Mouse (Mus musculus) layer of hippocampus, adult 2 months (tissue): ENCODE data around the gene Arhgap27. TPM values are rescaled to one million over a fixed set of nuclear protein-coding genes. Genes with fewer than 3 reads are reported as not detected.

ENCODE experiments used
- DNase-seq, 2 experiments: peaks; one replicate each; pipeline ENCODE4 v3.0.0; 2022; ENCODE audit warnings: low spot score in 2 of 2
- H3K27ac ChIP-seq: fragments of 200-600 bp; 2 replicates; pipeline ENCODE4 v1.8.1; 2022
- H3K4me3 ChIP-seq: fragments of 200-600 bp; 2 replicates; pipeline ENCODE4 v1.8.1; 2022; ENCODE audit warnings: mild to moderate bottlenecking
- CTCF ChIP-seq: fragments of 200-600 bp; conservative IDR thresholded peaks from 2 replicates; pipeline ENCODE4 v1.8.1; 2022; ENCODE audit warnings: antibody characterized with exemption, mild to moderate bottlenecking, moderate library complexity
- total RNA-seq, 2 experiments: library from RNA; stranded (reverse); gene quantifications; 2 replicates each; pipeline ENCODE4 v1.2.3; 2021

The Arhgap27 gene
- total RNA-seq, 2 experiments from 2014 or later: 11.8 to 14.0 TPM

- no peak for TF ChIP-seq CTCF
- Histone ChIP-seq H3K4me3 (no peak overlapping the region), H3K27ac (no peak overlapping the region)
- DNase-seq: no peak
Observed at GRCm38 (mm10) chr11:103399986-103400385, 36.5 kb upstream of the Arhgap27 start.

DNA sequence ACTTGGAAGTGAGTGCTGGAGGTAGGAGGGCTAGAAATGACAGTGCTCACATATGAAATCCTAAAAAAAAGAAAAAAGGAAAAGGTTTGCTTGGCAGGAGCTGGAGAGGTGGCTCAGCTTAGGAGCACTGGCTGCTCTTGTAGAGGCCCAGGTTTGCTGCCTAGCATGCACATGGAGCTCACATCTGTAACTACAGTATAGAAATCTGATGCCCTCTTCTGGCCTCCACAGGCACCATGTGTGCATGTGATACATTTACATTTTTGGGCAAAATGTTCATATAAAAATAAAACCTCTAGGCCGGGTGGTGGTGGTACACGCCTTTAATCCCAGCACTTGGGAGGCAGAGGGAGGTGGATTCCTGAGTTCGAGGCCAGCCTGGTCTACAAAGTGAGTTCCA is 35.6 kb upstream of the Arhgap27 start:
- Histone ChIP-seq H3K27ac (no peak overlapping the region), H3K4me3 (no peak overlapping the region)
- TF ChIP-seq CTCF: peak; percentile 62
- DNase-seq: no peak

GRCm38 (mm10) chr11:103396682-103397081 is 33.2 kb upstream of the Arhgap27 start:
- DNase-seq: no peak
- H3K27ac ChIP-seq: no peak overlapping the region
- no peak for TF ChIP-seq CTCF
- no peak overlapping the region for H3K4me3 ChIP-seq

DNA sequence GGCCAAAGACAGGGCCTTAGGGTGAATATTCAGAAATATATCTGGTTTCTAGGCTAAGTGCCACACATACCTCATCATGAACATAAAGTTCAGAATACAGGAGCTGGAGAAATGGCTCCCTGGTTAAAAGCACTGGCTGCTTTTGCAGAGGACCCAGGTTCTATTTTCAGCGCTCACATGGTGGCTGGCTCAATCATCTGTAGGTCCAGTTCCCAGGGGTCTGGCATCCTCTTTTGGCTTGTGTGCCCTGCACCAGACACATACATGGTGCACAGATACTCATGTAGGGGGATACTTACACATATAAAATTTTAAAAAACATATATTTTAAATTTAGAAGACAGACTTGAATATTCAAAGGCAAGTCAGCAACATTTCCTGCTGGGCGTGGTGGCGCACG is 32.7 kb upstream of the Arhgap27 start:
- Histone ChIP-seq H3K4me3 (no peak overlapping the region), H3K27ac (no peak overlapping the region)
- TF ChIP-seq CTCF: no peak
- DNase-seq: no peak

GRCm38 (mm10) chr11:103394604-103395003 is 31.1 kb upstream of the Arhgap27 start:
- Histone ChIP-seq H3K4me3 (no peak overlapping the region), H3K27ac (no peak overlapping the region)
- no peak for DNase-seq
- TF ChIP-seq CTCF: no peak

- H3K4me3 ChIP-seq: no peak overlapping the region
- H3K27ac ChIP-seq: no peak overlapping the region
- TF ChIP-seq CTCF: no peak
- no peak for DNase-seq
Observed at GRCm38 (mm10) chr11:103394025-103394424, 30.5 kb upstream of the Arhgap27 start.

DNA sequence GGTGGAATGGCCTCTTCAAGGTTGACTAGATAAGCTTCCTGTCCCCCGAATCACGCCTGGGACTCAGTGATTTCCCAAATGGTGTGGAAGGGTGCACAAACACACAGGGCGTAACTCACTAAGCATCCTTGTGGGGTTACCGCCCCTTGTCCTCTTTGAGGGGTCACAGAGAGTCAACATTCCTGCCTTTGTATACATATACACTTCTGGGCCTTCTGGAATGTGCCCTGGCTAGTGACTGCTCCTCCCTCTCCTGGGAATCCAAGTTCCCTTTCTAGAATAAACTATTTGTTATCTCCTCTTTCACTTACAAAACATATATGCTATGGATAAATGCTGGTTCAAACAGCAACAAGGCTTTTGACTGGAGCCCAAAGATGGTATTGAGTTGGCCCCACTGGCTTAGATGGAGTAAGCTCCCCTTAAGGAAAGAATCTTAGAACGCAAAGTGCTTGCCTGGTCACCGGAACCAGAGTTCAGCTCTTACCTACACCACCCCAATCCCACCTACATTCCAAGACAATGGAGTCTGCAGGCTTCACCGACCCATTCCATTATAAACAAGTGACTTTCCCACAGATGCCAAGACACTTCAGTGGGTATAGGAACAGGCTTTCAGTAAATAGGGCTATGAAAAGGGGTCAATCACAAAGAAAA is 24.5 kb upstream of the Arhgap27 start:
- H3K4me3 ChIP-seq: no peak overlapping the region
- no peak for DNase-seq
- H3K27ac ChIP-seq: no peak overlapping the region
- TF ChIP-seq CTCF: no peak

DNA sequence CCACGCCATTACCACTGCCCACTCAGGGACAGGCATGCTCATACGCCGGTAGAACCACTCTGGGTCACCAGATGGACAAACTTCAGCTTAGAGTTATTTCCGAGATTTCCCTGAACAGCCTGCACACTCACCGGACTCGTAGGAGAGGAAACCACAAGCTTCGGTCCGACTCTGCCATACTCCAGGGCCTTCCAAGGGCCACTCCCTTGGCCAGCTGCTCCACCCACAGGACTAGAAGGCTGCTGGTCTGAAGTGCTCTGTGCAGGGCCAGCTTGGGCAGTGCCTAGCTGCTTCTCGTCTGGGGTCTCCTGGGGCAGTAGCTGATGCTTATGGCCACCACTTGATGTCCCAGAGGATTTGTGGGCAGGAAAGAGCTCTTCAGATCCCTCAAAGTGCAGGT is 23.3 kb upstream of the Arhgap27 start:
- no peak overlapping the region for H3K27ac ChIP-seq
- DNase-seq: no peak
- H3K4me3 ChIP-seq: no peak overlapping the region
- no peak for TF ChIP-seq CTCF

DNA sequence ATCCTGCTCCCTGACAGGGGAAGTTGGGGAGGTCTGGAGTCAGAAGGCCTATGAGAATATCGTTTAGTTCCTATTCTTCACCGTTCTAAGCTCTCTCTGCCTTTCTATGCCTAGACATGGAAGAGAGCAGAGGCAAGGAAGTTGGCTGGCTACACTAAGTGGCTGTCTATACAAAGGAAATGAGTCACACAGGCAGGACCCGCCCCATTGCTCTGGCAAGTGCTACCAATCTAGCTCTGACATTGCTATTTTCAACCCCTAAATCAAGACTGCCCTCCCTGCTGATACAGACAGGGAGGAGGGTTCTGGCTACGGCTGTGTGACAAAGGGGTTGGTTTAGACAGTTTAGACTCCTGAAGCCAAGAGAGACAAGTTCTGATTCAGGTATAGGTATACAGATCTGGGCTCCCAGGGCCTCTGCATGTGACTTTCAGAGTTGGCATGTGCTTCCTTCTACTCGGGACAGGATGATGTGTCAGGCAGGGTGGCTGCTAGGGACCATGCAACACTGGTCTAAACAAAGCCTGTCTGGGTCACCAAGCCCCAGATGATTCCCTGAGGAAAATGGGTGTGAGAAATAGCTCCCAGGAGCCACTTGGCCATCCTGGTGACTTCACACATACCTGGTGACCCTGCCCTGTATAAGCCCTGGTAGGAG is 18.6 kb upstream of the Arhgap27 start:
- no peak overlapping the region for H3K4me3 ChIP-seq
- TF ChIP-seq CTCF: no peak
- DNase-seq: no peak
- peak overlapping the region; percentile 50; the same call in 1 of the 2 replicates for H3K27ac ChIP-seq

GRCm38 (mm10) chr11:103381505-103381904 is 18.0 kb upstream of the Arhgap27 start:
- TF ChIP-seq CTCF: no peak
- Histone ChIP-seq H3K4me3 (no peak overlapping the region), H3K27ac (peak overlapping the region; percentile 43; the same call in 1 of the 2 replicates)
- DNase-seq: no peak

DNA sequence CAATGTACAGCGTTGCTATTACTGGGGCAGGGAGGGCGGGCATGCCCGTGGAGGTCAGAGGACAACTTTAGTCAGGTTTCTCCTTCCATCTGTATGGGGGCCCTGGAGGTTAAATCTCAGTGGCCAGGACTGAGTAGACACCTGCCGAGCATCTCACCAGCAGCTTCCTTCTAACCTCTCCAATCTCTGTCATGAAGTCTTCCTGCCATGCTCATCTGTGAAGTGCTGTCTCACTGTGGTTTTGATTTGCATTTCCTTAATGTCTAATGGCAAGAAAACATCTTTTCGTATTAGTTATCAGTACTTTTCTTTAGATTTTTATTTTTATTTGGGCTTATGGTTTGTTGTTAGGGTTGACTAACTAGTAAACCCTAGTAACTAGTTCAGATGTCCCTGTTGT is 17.0 kb upstream of the Arhgap27 start:
- Histone ChIP-seq H3K27ac (no peak overlapping the region), H3K4me3 (no peak overlapping the region)
- no peak for TF ChIP-seq CTCF
- DNase-seq: no peak

GRCm38 (mm10) chr11:103378341-103378740 is 14.8 kb upstream of the Arhgap27 start:
- no peak for DNase-seq
- H3K4me3 ChIP-seq: no peak overlapping the region
- H3K27ac ChIP-seq: no peak overlapping the region
- TF ChIP-seq CTCF: no peak

DNA sequence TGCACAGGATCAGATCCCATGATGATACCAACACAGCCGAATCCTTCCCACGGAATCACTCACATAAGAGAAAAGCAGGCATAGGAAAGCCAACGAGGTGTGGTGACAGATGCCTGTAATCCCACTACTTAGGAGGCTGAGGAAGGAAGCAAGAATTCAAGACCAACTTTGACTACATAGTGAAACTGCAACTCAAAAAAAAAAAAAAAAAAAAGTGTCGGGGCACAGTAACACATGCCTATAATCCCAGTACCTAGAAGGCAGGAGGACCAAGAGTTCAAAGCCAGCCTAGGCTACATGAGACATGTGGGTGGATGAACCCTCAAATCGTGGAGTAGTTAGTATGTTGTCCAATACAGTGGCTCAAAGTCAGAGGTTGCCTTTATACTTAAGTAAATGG is 12.3 kb upstream of the Arhgap27 start:
- peak overlapping the region; percentile 19; the same call in 1 of the 2 replicates for H3K27ac ChIP-seq
- no peak overlapping the region for H3K4me3 ChIP-seq
- no peak for DNase-seq
- TF ChIP-seq CTCF: no peak

DNA sequence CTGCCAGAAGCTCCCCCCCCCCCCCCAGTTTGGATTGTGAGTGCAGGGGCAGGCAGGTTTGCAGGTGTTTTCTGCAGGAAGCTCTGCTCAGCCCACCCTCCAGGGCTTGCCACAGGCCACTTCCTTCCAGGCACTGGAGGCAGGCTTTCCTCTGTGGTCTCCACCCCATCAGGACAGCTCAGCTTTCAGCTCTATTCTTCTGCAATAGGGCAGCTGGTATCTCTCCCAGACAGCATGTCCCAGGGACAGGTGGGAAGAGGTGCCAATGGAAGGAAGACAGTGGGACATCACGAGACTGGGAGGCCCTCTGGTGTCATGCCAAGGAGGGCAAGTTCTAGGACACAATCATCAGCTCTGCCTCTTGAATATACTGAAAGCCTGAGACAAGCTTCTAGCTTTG is 11.8 kb upstream of the Arhgap27 start:
- DNase-seq: no peak
- no peak for TF ChIP-seq CTCF

More for the DNA sequence above, 11.8 kb upstream of the Arhgap27 start:
- Histone ChIP-seq H3K27ac (peak overlapping the region; percentile 19; the same call in 1 of the 2 replicates), H3K4me3 (no peak overlapping the region)
